Mouse (Mus musculus) natural killer cell, adult 2 months (primary cell): ENCODE measurements at regions not wholly inside any gene's neighbourhood (a gene's known extent, or its start where the extent isn't known, plus 50 kb on each side); places are given as distances from the start of the nearest gene placed in this dataset.

Experiments used
- DNase-seq, 2 experiments: peaks; one replicate each; pipeline ENCODE4 v3.0.0; 2022; ENCODE audit warnings: low spot score in 2 of 2

GRCm38 (mm10) chr9:61510217-61510893 lies 138.2 kb downstream of the Tle3 start:
- DNase-seq = no peak

- no peak for DNase-seq
These were observed 137.5 kb downstream of the Tle3 start for GRCm38 (mm10) chr9:61509591-61510191.

- no peak for DNase-seq
These were observed 136.9 kb downstream of the Tle3 start for GRCm38 (mm10) chr9:61509091-61509490.

- no peak for DNase-seq
These were observed 128.7 kb downstream of the Tle3 start for GRCm38 (mm10) chr9:61500851-61501250.

- DNase-seq = no peak
These were observed 120.7 kb downstream of the Tle3 start for GRCm38 (mm10) chr9:61492896-61493295.

GRCm38 (mm10) chr9:61491131-61491712 lies 119.1 kb downstream of the Tle3 start:
- no peak for DNase-seq

GRCm38 (mm10) chr9:61489983-61490382 lies 117.8 kb downstream of the Tle3 start:
- DNase-seq = no peak

GRCm38 (mm10) chr9:61489147-61489546 lies 117.0 kb downstream of the Tle3 start:
- DNase-seq = no peak

GRCm38 (mm10) chr9:61487824-61488223 lies 115.7 kb downstream of the Tle3 start:
- no peak for DNase-seq

- no peak for DNase-seq
These were observed 115.0 kb downstream of the Tle3 start for GRCm38 (mm10) chr9:61487146-61487545.

GRCm38 (mm10) chr9:61484391-61484790 lies 112.2 kb downstream of the Tle3 start:
- peak in 1 of 2 experiments; percentile 20 for DNase-seq

GRCm38 (mm10) chr9:61479626-61480025 lies 107.5 kb downstream of the Tle3 start:
- peak; percentile 15 to 34 for DNase-seq

- peak in 1 of 2 experiments; percentile 15 for DNase-seq
These were observed 106.7 kb downstream of the Tle3 start for GRCm38 (mm10) chr9:61478862-61479261.

GRCm38 (mm10) chr9:61476351-61476750 lies 104.2 kb downstream of the Tle3 start:
- DNase-seq = no peak

GRCm38 (mm10) chr9:61470815-61471505 lies 98.8 kb downstream of the Tle3 start:
- DNase-seq = no peak

GRCm38 (mm10) chr9:61468897-61469509 lies 96.8 kb downstream of the Tle3 start:
- no peak for DNase-seq

GRCm38 (mm10) chr9:61468368-61468848 lies 96.2 kb downstream of the Tle3 start:
- no peak for DNase-seq
